Mouse (Mus musculus) urinary bladder, adult 2 months (tissue): ENCODE data around the gene Ctdnep1. TPM values are rescaled to one million over a fixed set of nuclear protein-coding genes. Genes with fewer than 3 reads are reported as not detected.
"Not testable (repeated sequence)": the region's sequence is repeated elsewhere in the genome, so short reads cannot be mapped to it uniquely, and the experiment has no call there.

ENCODE experiments used
- DNase-seq: peaks from one replicate; pipeline ENCODE4 v3.0.0; 2022; ENCODE audit warnings: low spot score
- polyA plus RNA-seq: library from polyadenylated mRNA; depleted of rRNA; stranded (reverse); fragments of >200 nt; gene quantifications from 2 replicates; pipeline ENCODE4 v1.2.3, GENCODE M21; 2012

The Ctdnep1 gene
- polyA plus RNA-seq, 1 experiment, result 82.0 TPM

DNA sequence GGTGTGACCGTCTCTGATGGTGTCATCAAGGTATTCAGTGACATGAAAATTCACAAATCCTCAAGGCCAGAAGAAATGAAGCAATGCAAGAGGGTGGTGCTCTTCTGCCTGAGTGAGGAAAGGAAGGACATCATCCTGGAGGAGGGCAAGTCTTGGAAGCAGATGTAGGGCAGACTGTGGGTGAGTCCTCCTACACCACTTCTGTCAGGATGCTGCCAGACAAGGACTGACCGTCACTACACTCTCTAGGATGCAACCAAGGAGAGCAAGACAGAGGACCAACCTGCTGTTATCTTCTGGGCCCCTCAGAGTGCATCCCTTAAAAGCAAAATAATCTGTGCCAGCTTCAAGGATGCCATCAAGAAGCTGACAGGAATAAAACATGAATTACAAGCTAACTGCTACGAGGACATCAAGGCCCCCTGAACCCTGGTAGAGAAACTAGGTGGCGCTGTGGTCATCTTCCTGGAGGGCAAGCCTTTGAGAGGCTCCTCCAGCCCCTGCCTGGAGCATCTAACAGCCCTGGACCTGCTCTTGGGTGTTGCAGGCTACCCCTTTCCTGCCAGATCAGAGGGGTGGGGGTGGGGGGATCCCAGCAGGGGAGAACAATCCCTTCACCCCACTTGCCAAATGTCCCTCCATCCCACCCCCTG lies 30.0 kb upstream of the Ctdnep1 start:
- no peak for DNase-seq

DNA sequence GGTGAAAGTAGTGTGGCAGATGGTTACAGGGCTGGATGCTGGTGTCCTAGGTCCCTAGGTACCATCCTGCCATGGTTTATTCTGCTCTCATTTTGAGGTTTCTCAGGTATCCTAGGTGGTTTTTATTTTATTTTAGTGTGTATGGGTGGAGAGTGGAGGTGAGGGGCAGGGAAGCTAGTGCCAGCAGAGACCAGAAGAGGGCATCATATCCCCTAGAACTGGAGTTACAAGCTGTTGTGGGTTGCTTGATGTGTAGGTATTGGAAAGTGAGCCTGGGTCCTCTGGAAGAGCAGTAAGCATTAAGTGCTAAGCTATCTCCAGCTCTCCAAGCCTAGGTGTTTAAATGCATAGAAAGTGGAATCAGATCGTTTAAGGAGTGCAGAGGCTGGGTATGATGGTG lies 28.7 kb upstream of the Ctdnep1 start:
- no peak for DNase-seq

GRCm38 (mm10) chr11:69953267-69953915 lies 27.6 kb upstream of the Ctdnep1 start:
- DNase-seq, result no peak

DNA sequence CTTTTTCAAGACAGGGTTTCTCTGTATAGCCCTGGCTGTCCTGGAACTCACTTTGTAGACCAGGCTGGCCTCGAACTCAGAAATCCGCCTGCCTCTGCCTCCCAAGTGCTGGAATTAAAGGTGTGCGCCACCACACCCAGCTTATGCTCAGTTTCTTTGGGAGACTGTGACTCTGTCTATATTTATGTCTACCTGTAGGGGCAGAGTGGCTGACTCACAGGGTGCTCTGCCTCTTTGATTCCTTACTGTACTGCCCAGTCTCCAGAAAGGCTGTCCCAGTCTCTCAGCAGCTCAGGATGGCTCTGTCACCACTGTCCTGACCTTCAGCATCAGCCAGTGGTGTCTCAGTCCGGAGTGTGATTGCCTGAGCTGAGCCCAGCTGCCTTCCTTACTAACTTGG lies 25.3 kb upstream of the Ctdnep1 start:
- not testable (repeated sequence) for DNase-seq

DNA sequence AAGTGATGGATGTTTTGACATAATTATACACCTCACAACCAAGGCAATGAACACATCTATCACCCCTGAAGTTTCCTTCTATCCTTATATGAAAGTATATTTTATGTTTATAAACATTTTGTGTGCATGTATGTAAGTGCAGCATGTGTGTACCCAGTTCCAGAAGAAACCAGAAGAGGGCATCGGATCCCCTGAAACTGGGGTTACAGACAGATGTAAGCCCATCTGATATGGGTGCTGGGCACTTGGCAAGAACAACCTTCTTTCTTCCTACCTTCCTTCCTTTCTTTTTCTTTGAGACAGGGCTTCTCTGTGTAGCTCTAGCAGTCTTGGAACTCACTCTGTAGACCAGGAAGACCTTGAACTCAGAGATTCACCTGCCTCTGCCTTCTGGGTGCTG lies 24.7 kb upstream of the Ctdnep1 start:
- no peak for DNase-seq

- DNase-seq, result no peak
Observed at GRCm38 (mm10) chr11:69960616-69961015, 20.3 kb upstream of the Ctdnep1 start.

DNA sequence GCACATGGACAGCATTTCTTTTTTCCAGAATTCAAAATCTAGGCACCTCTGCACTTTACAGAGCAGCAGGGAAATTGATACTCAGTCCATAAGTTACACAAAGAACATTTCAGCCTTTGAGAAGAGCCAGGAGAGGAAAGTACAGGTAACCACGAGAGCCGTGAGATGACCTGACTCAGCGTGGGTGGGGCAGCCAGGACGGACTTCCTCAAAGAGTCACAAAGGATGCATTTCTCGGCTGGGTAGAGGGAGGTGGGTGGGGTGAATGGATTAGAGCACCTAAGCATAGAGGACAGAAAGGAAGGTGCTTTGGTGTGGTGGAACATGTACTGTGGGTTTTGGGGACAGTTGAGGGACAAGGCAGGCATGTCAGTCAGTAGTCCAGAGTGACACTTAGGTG lies 19.1 kb upstream of the Ctdnep1 start:
- DNase-seq, result no peak

DNA sequence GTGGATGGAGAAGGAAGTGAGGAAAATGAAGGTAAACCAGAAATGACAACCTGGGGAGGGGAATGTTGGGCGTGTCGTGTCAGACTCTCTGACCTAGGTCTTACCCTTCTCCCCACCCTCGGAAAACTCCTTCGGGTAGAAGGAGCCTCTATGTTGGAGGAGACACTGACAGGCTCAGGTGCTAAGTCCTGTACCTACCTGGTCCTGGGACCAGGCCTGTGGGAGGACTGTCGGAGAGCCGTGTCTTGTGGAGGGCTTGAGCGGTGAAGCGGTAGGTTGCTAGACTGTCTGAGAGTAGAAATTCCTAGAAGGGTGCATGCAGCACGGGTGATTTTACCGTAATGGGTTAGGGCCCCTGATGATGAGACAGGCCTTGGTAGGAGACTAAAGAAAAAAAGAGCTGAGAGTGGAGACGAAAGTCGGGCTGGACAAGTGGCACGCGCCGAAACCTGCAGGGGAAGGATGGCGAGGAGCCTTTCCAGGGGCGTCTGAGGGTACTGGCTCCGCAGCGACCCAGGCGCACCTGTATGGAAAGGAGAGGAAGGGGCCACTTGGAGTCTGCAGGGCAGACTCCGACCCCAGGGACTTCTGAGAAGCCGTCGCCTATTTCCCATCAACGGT lies 16.2 kb upstream of the Ctdnep1 start, which contains the start of gene Cldn7:
TSS of gene Cldn7 (plus strand) at position 130 of the 621 bp plus-strand sequence.
- no peak for DNase-seq

DNA sequence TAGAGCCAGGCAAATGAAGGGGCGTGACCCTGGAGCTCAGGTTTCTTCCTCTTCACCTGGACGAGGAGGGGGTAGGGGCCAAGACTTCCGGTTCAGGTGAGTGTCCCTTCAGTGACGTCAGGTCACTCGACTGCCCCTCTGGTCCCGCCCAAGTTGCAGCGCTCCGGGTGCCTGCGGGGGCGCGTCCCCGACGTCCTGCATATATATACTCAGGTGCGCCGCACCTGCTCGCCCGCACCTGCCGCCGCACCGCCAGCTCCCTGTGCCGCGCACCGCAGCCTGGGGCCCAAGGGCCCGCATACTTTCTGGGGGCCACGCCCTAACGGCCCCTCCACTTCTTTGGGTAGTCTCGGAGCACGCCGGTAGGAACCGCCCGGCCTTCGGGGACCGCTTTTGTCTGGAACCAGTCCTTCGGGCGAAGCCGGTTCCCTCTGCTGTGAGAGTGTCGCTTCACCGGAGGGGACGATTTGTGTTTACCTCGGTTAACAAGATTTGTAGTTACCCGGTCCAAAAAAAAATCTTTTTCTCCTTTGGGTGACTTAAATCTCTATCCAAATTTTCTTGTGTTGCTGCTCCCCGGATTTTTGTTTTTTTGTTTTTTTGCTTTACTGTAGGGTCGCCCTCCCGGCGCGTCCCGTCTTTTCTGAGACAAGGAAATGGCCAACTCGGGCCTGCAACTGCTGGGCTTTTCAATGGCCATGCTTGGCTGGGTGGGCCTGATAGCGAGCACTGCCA lies 15.5 kb upstream of the Ctdnep1 start:
- peak; percentile 65 for DNase-seq

GRCm38 (mm10) chr11:69966006-69966859 lies 14.7 kb upstream of the Ctdnep1 start:
- no peak for DNase-seq

GRCm38 (mm10) chr11:69966860-69967517 lies 14.0 kb upstream of the Ctdnep1 start:
- no peak for DNase-seq

DNA sequence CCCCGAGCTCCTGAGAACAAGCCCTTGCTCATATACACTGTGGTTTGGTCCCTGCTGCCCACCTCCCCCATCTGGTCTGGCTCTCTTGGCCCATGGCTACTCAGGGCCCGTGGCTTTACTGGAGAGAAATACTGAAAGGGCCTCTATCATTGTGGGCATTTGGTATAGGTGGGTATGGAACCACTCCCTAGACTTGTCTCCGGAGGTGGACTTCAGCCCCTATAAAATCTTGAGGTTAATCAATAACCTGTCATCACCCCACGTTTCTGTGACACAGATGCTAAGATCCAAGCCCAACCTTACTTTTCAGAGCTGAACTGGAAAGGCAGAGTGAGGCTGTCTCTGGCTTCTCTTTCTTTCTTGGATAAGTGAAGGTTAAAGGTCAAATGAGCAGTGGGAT lies 12.2 kb upstream of the Ctdnep1 start:
- DNase-seq, result no peak

- DNase-seq, result no peak
Observed at GRCm38 (mm10) chr11:69970222-69970621, 10.7 kb upstream of the Ctdnep1 start.

GRCm38 (mm10) chr11:69970775-69971174 lies 10.2 kb upstream of the Ctdnep1 start:
- DNase-seq, result no peak

DNA sequence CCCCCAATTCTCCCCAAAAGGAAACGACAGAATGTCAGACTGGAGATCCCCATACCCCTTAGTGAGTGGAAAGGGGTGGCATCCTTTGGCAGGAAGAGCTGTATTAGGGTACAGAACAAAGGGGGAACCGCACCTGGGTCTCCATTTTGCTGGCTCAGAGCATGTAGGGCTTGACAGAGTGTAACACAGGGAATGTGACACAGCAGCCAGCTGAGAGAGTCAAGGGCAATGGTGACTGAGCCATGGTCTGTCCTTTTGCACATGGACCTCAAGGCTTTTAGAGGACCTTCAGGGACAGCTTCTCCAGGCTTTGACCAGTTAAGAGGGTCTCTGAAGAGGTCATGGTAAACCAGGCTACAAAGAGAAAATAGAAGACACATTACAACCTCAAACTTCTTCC lies 6.0 kb upstream of the Ctdnep1 start:
- no peak for DNase-seq

DNA sequence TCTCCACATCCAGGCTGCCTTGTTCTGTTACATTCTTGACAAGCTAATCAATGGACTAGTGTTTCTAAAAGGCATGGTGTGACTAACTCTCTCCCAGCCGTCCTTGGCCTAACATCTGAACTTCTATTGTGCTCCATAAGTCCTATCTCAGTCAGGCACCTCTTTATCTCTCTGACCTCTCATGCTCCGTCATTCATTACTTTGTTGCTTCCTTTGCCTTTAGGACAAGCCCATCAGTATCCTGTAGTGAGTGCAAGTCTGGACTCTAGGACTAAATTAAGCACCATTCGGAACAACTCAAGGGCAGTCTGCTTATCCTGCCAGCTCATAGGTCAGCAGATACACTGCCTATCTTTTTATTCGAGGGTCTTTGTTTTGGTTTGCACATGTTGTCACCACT lies 4.7 kb upstream of the Ctdnep1 start:
- DNase-seq, result no peak

DNA sequence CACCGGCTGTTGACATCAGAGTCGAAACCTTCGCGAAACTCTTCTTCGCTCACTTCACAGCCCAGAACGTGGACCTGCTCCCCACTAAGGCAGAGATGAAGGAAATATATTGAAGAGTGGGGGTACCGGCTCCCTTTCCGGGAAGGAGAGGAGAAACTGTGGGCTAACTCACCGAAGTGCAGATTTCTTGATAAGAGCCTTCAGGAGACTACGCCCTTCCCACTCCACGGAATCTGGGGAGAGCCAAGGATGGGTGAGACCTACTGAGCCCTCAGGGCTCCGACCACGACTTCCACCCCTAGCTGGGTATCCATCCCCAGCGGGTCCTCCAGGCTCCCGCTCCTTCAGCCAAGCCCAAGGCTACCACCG lies 1.1 kb upstream of the Ctdnep1 start:
- no peak for DNase-seq

DNA sequence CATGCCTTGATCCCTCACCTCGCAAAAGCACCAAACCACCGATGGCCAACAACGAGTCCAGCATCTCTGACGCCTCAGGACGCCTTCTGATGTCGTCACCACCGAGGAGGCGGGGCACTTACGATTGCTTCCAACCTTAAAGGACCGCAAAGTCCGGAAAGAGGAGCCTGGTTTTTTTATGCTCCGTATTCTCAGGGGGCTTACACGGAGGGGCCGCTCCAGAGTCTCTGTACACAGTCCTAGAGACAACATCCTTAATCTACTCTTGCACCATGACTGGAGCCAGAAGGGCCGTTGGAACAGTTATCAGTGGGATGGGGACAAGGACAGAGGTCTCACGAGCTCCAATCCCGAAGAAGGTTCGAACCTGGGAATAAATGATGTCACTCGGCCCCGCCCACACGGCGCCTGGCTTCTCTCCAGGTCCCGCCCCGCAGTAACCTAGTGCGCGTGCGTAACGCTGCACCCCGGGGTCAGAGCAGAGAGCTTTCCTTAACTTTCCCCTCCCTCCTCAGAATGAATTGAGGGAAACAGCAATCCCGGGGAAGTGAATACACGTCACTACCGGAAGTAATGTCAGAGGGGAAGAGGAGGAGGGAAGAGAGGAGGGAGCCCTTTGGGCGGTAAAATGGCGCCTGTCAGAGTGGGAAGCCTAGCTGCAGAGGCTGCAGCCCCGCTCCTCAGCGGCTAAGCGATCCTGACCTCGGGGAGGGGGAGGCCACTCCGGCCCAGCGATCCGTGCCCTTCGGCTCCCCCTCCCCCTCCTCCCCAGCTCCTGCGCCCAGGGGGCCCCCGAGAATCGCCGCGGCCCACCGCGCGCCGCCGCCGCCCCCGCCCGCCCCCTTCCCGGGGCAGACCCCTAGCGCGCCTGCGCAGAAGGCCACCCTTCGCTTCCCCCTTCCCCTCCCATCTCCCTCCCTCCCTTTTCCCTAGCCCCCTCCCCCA lies 488 bp upstream of the Ctdnep1 start:
- peak; percentile 94 for DNase-seq

DNA sequence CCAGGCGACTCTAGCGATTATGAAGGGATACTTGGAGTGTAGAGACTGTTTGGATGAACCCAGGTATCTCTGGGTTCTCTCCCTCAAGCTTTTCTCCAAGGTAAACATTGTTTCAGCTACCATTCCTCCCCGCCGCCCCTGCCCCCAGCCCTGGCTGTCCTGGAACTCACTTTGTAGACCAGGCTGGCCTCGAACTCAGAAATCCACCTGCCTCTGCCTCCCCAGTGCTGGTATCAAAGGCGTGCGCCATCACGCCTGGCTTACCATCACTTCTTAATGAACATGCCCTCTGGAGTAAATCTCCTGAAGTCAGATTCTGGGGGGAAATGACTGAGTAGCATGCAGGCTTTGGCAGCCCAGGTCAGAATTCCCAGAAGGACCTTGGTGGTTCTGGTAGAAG lies 1.3 kb downstream of the Ctdnep1 start, which contains the start of gene Elp5:
TSS of gene Elp5 (minus strand) at position 293 of the 400 bp plus-strand sequence.
- DNase-seq, result no peak

DNA sequence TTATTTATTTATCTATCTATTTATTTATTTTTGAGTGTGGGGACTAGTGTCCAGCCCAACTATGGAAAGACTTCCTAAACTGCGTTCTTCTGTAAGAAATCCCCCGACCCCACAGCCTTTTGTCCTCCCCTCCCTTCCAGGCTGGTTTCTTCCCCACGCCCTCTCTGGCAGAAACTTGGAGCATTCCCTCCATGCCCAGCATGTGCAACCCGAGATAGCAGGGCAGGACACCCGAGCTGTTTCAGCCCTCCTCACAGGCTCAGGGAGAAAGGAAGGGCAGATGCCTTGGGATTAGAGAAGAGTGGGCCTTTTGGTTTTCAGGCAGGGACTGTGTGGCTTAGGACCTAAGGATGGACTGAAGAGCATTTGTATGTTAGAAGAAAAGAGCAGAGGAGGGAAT lies 1.9 kb downstream of the Ctdnep1 start:
- no peak for DNase-seq
